Mouse (Mus musculus): ENCODE results near the gene Btbd35f19.
"Not testable (repeated sequence)": the region's sequence is repeated elsewhere in the genome, so short reads cannot be mapped to it uniquely, and the experiment has no call there.

Btbd35f19 gene

GRCm38 (mm10) chrX:31383818-31384217 lies at the start of gene Btbd35f19:
TSS of gene Btbd35f19 (minus strand) at chrX:31383918.
- DNase-seq (ENCODE audit: low read depth in 2 of 2, low spot score in 2 of 2) = not testable (repeated sequence)

- DNase-seq (ENCODE audit: low read depth in 2 of 2, low spot score in 2 of 2) = peak in 1 of 2 experiments; percentile 5
Observed at GRCm38 (mm10) chrX:31341924-31342323, 41.8 kb downstream of the Btbd35f19 start.

- not testable (repeated sequence) for DNase-seq (ENCODE audit: low read depth in 2 of 2, low spot score in 2 of 2)
Observed at GRCm38 (mm10) chrX:31336154-31336553, 47.6 kb downstream of the Btbd35f19 start, which contains the start of gene Btbd35f26. TSS of gene Btbd35f26 (plus strand) at chrX:31336454.

Data from CD8-positive naive resting alpha-beta T cell, adult 2 months (primary cell).